Mouse (Mus musculus) kidney, adult 8-10 months (tissue): ENCODE measurements around the gene Dhx9.
"Not testable (repeated sequence)": the region's sequence is repeated elsewhere in the genome, so short reads cannot be mapped to it uniquely, and the experiment has no call there.

ENCODE experiments used
- DNase-seq, 2 experiments: peaks; one replicate each; pipeline ENCODE4 v3.0.0; 2022

Gene Dhx9

DNA sequence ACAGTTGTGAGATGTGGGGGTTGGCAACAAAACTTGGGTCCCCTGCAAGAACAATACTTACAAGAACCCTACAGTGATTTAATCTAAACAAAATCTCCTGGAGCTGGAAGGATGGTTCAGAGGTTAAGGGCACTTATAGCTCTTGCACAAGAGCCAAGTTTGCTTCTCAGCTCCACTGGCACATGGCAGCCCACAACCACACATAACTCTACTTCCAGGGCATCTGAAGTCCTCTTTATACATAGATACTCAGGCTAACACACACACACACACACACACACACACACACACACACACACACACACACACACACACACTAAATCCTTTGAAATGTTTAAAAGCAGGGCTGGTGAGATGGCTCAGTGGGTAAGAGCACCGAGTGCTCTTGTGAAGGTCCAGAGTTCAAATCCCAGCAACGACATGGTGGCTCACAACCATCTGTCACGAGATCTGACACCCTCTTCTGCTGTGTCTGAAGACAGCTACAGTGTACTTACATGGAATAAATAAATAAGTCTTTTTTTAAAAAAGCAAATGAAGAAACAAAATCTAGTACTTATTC, 71.1 kb downstream of the Dhx9 start:
- not testable (repeated sequence) for DNase-seq

DNA sequence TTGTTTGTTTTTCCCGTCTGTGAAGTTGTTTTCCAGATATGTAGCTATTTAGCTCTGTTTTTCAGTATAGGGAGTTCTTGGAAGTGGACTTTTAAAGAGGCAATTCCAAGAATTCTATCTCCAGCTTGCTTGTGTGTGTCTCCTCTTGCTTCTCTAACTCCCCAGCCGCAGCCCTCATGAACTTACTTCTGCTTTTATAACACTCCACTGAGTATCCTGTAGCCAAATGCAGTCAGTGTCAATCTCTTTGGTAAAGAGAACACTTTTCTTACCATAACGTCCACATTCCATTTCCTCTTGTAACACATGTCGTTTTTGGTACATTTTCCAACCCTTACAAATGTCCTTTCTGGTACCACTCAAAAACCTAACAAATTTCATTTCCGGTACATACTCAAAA, 71.7 kb downstream of the Dhx9 start:
- not testable (repeated sequence) for DNase-seq

DNA sequence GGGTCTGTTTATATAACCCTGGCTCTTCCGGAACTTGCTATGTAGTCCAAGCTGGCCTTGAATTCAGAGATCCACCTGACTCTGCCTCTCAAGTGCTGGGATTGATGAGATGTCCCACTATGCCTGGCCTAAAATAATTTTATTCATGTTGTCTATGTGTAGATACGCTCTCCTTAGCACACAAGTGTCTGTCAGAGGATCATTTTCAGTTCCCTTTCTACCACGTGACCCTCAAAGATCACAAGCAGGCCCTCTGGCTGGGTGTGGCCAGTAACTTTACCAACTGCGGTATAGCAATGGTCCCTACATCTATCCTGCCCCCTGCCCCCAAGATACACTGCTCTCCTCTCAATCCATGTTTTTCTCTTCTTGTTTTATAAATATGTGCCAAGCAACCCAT, 72.5 kb downstream of the Dhx9 start:
- DNase-seq: peak; percentile 20

DNA sequence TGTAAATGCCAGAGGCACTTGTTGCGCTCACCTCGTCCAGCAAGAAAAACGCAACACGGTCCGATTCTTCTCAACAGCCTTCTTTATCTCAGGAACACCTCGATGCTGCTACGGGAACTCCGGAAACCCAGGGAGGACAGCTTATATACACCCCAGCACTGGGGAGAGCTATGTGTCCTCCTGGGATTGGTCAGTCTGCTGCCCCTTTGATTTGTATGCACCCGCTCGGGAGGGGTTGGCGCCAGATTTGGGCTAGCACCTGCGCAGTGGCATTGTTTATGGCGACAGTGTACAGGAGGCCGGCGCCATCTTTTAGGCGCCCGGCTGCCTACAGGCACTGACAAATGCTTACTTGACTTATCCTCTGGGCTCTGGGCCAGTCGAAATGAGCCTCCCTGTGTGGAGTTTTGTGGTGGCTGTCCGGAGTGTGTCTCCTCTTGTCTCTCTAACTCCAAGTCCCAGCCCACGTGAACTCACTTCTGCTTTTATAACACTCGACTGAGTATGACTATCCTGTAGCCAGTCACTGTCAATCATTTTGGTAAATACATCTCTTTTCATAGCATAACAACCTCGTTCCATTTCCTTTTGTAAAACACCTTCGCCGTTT, 73.2 kb downstream of the Dhx9 start:
- peak; percentile 32 to 52 for DNase-seq

DNA sequence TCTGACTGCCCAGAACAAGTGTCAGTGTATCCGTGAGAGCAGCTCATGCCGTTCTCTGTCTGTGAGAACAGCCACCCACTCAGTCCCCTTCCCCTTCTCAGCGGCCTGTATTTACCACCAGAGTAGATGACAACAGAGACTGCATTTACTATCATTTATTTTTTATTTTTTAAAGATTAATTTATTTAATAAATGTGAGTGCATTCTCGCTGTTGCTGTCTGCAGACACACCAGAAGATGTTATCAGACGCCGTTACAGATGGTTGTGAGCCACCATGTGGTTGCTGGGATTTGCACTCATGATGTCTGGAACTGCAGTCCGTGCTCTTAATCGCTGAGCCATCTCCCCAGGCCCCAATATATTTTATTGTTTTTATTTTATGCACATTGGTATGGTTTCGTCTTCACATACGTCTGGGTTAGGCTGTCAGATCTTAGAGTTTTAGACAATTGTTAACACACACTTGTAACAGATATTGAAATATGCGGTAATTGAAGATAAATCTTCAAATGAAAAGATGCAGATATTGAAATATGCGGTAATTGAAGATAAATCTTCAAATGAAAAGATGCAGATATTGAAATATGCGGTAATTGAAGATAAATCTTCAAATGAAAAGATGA, 74.0 kb downstream of the Dhx9 start:
- not testable (repeated sequence) for DNase-seq

GRCm38 (mm10) chr1:153412663-153413396, 74.6 kb downstream of the Dhx9 start:
- DNase-seq: not testable (repeated sequence)

- DNase-seq: no peak
Measured at GRCm38 (mm10) chr1:153411723-153412122, 75.7 kb downstream of the Dhx9 start.

- not testable (repeated sequence) for DNase-seq
Measured at GRCm38 (mm10) chr1:153410915-153411314, 76.5 kb downstream of the Dhx9 start.

- DNase-seq: not testable (repeated sequence)
Measured at GRCm38 (mm10) chr1:153408296-153408695, 79.2 kb downstream of the Dhx9 start.

GRCm38 (mm10) chr1:153407641-153408040, 79.8 kb downstream of the Dhx9 start:
- not testable (repeated sequence) for DNase-seq
